Mouse (Mus musculus) thymus, adult 2 months (tissue): ENCODE data around the gene Zar1l. TPM values are rescaled to one million over a fixed set of nuclear protein-coding genes. Genes with fewer than 3 reads are reported as not detected.

Source experiments
- DNase-seq: peaks from one replicate; pipeline ENCODE4 v3.0.0; 2021
- H3K27ac ChIP-seq: fragments of 200-500 bp; 2 replicates; pipeline ENCODE4 v1.5.1; 2012; ENCODE audit warnings: low read length, control low read depth; ENCODE audit not compliant: control insufficient read depth, insufficient read depth
- H3K27me3 ChIP-seq: fragments of 200-500 bp; 2 replicates; pipeline ENCODE4 v1.6.1; 2012; ENCODE audit warnings: mild to moderate bottlenecking, low read length, moderate library complexity, mixed read lengths; ENCODE audit not compliant: control insufficient read depth, insufficient read depth
- H3K36me3 ChIP-seq: fragments of 200-500 bp; 2 replicates; pipeline ENCODE4 v1.6.1; 2012; ENCODE audit warnings: mild to moderate bottlenecking, low read length, moderate library complexity; ENCODE audit not compliant: control insufficient read depth, insufficient read depth
- H3K4me1 ChIP-seq: fragments of 200-500 bp; replicated peaks from 2 replicates; pipeline ENCODE4 v1.6.1; 2012; ENCODE audit warnings: low read length; ENCODE audit not compliant: control insufficient read depth, insufficient read depth
- H3K4me3 ChIP-seq: fragments of 200-500 bp; 2 replicates; pipeline ENCODE4 v1.5.1; 2012; ENCODE audit warnings: mild to moderate bottlenecking, low read length, control low read depth, moderate library complexity; ENCODE audit not compliant: control insufficient read depth, insufficient read depth
- CTCF ChIP-seq: fragments of 200-500 bp; IDR thresholded peaks from 2 replicates; pipeline ENCODE4 v1.5.1; 2012; ENCODE audit warnings: mild to moderate bottlenecking, control low read depth, low read length, moderate library complexity, borderline replicate concordance; ENCODE audit not compliant: control insufficient read depth, poor library complexity, insufficient read depth; ENCODE audit errors: extremely low read depth
- POLR2A ChIP-seq: fragments of 200-500 bp; IDR thresholded peaks from 2 replicates; pipeline ENCODE4 v1.6.1; 2012; ENCODE audit warnings: mild to moderate bottlenecking, low read length, control low read depth, moderate library complexity; ENCODE audit not compliant: control insufficient read depth, poor library complexity, insufficient read depth; ENCODE audit errors: extremely low read depth
- WGBS: fragments of 180-500 bp; shearing (Covaris S2); methylation state at CpG from one replicate; pipeline ENCODE4 v1.1.7; 2018; 5-methylcytosine and 5-hydroxymethylcytosine counted together
- polyA plus RNA-seq: library from polyadenylated mRNA; depleted of rRNA; stranded (reverse); fragments of >200 nt; gene quantifications from 2 replicates; pipeline ENCODE4 v1.2.3, GENCODE M21; 2012; rRNA removed

Gene Zar1l
- polyA plus RNA-seq, 1 experiment, result not detected

DNA sequence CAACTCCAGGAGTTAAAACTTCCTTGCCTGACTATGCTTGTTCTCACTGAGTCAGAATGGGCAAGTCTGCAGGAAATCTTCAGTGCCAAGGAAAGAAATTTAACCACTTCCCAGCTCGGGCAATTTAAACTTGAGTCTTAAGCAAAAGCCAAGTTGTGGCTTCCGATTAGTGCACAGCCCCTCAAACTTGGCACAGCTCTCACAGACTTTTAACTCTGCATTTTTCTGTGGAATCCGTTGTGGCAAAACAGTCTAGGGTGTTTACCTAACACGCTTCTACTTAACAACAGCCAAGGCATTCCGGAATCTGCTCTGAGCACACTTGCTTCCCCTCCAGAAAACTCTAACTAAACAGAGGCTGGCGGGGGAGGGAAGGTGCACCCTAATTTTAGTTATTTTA is 52.7 kb downstream of the Zar1l start:
- H3K27ac ChIP-seq, result no peak overlapping the region
- TF ChIP-seq POLR2A, result no peak
- TF ChIP-seq CTCF, result no peak
- WGBS, result 34% methylated on average over 6 of the region's 6 CpGs
- no peaks in the 10 kb centered on the region for H3K27me3 ChIP-seq
- DNase-seq, result no peak
- H3K4me3 ChIP-seq, result no peak overlapping the region
- H3K4me1 ChIP-seq, result 0 out of 2 replicates have a peak, but pooled peaks cover 2% of the 10 kb centered on the region
- H3K36me3 ChIP-seq, result no peaks in the 10 kb centered on the region

DNA sequence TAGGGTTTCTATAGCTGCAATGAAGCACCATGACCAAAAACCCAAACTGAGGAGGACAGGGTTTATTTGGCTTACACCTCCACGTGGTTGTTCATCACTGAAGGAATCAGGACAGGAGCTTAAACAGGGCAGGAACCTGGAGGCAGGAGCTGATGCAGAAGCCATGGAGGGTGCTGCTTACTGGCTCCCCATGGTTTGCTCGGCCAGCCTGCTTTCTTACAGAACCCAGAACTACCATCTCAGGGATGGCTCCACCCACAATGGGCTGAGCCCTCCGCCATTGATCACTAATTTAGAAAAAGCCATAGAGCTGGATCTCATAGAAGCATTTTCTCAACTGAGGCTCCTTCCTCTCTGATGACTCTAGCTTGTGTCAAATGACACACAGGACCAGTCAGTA is 53.2 kb downstream of the Zar1l start:
- 71% methylated on average over 3 of the region's 3 CpGs for WGBS
- H3K36me3 ChIP-seq, result no peaks in the 10 kb centered on the region
- 0 out of 2 replicates have a peak, but pooled peaks cover 2% of the 10 kb centered on the region for H3K4me1 ChIP-seq
- no peaks in the 10 kb centered on the region for H3K27me3 ChIP-seq
- no peak overlapping the region for H3K4me3 ChIP-seq
- no peak for DNase-seq
- H3K27ac ChIP-seq, result no peak overlapping the region
- no peak for TF ChIP-seq CTCF
- no peak for TF ChIP-seq POLR2A

DNA sequence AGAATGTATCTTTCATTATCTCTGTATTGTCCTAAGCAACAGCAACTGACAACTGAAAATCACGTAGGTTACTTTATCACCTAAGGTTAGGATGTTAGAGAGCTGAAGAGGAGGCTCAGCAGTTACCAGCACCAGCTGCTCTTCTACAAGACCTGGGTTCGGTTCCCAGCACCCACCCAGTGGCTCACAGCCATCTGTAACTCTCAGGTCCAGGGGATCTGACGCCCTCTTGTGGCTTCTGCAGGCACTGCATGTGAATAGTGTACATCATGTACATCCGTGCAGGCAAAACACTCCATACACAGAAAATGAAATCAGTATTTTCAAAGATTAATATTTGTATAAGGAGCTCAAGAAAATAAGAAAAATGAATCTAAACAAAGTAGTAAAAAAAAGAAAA is 58.2 kb downstream of the Zar1l start:
- 92% methylated on average over 4 of the region's 4 CpGs for WGBS
- no peak overlapping the region for H3K27ac ChIP-seq
- TF ChIP-seq POLR2A (no peak), CTCF (peak; percentile 65; the same call in 1 of the 2 replicates)
- no peaks in the 10 kb centered on the region for H3K27me3 ChIP-seq
- no peak for DNase-seq
- no peaks in the 10 kb centered on the region for H3K36me3 ChIP-seq
- no peak overlapping the region for H3K4me3 ChIP-seq
- H3K4me1 ChIP-seq, result no peaks in the 10 kb centered on the region

DNA sequence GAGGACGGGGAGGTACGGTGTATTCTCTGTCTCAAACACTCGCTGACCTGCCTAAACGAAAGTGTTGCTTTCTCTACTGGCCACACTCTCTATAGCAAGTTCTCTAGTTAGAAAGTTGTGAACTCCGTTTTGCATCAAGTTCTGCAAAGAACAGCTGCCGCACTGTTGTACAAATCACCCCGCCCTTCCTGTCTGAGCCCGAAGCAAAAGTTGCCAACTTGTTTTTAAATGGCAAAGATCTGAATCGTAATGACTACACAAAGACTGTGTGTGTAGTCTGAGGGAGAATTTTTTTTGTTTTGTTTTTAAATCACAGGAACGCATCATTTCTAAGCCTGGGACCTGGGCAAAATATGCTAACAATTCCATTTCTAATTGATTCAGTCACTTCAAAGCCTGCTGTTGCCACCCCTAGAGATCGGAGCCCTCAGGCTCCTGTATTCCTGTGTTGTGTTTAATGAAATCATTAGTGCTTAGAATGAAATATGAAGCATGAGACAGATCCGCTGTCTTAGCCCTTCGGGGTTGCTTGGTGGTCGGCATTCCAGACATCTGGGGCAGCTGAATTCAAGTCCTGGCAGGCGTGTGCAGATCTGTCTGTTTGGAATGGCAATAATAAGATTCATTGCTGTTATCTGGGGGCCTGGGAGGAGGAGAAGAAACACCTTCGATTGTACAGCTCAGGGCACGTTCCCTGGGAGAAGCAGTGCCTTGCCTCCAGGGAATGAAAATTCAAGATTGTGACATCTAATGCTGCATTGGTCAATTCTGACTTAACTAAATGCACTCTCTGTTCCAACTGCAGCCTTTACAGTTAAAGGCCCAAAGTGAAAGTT is 59.8 kb downstream of the Zar1l start:
- no peak for DNase-seq
- WGBS, result 80% methylated on average over 17 of the region's 17 CpGs
- Histone ChIP-seq H3K4me3 (no peak overlapping the region), H3K36me3 (no peaks in the 10 kb centered on the region), H3K27me3 (no peaks in the 10 kb centered on the region), H3K4me1 (no peaks in the 10 kb centered on the region), H3K27ac (no peak overlapping the region)
- TF ChIP-seq CTCF (no peak), POLR2A (no peak)

DNA sequence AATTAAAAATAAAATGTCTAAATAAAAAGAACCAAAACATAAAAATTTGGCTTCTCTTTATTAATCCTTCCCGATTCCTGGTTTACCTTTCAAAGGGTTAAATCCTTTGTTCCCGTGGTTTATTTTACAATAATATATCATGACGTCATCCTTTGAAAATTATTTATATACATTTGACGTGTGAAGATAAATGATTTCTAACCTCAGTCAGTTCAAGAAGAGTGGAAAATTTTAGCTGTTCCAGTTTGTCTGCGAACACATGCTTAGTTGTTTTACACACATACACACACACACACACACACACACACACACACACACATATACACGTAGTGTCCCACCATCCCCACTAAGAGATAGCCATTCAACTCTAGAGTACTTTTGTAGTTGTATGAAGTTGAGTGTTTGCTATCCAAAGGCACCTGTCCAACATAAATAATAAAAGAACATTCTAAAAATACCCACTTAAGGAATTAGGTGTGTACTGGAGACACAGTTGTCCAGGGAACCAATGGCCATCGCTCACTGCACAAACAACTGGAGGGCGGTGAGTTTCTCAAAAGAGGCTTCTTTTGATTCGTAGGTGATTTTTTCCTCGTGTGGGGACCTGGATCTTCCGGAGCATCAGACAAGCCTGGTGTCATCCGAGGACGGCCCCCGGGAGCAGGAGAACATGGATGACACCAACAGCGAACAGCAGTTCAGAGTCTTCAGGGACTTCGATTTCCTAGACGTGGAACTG is 60.6 kb downstream of the Zar1l start:
- no peaks in the 10 kb centered on the region for H3K36me3 ChIP-seq
- TF ChIP-seq CTCF (no peak), POLR2A (no peak)
- WGBS, result 92% methylated on average over 17 of the region's 17 CpGs
- H3K4me1 ChIP-seq, result no peaks in the 10 kb centered on the region
- no peak for DNase-seq
- H3K27me3 ChIP-seq, result no peaks in the 10 kb centered on the region
- H3K4me3 ChIP-seq, result no peak overlapping the region
- no peak overlapping the region for H3K27ac ChIP-seq

Other genes with a start within 250 kb of the Zar1l start
- gene Brca2, start 4.5 kb upstream of the Zar1l start, polyA plus RNA-seq, result 7.6 and 11.5 TPM in 2 replicates
- gene N4bp2l1, start 79.0 kb upstream of the Zar1l start, polyA plus RNA-seq, result 38.1 and 39.1 TPM in 2 replicates
- gene N4bp2l2, start 148.0 kb upstream of the Zar1l start, polyA plus RNA-seq, result 10.5 and 13.1 TPM in 2 replicates
- gene Pds5b, start 155.6 kb upstream of the Zar1l start, polyA plus RNA-seq, result 17.6 and 18.7 TPM in 2 replicates